Mouse (Mus musculus) R1 (cell line): Measurements from ENCODE around the gene Prss54.

Experiments used
- DNase-seq: peaks from one replicate; pipeline ENCODE4 v3.0.0-alpha.2; 2018; ENCODE audit warnings: low read depth, low spot score

The Prss54 gene

GRCm38 (mm10) chr8:95551577-95551976 lies 24.6 kb downstream of the Prss54 start:
- no peak for DNase-seq

- DNase-seq = peak; percentile 75
Measured at GRCm38 (mm10) chr8:95549871-95550829, 26.0 kb downstream of the Prss54 start.

- DNase-seq = peak; percentile 86
Measured at GRCm38 (mm10) chr8:95547931-95548330, 28.2 kb downstream of the Prss54 start.

GRCm38 (mm10) chr8:95546986-95547385 lies 29.2 kb downstream of the Prss54 start:
- no peak for DNase-seq

GRCm38 (mm10) chr8:95545815-95546214 lies 30.3 kb downstream of the Prss54 start:
- peak; percentile 83 for DNase-seq

- DNase-seq = no peak
Measured at GRCm38 (mm10) chr8:95543065-95543464, 33.1 kb downstream of the Prss54 start.

- DNase-seq = no peak
Measured at GRCm38 (mm10) chr8:95542191-95542590, 33.9 kb downstream of the Prss54 start.

GRCm38 (mm10) chr8:95539487-95539886 lies 36.7 kb downstream of the Prss54 start:
- no peak for DNase-seq

- DNase-seq = peak; percentile 85
Measured at GRCm38 (mm10) chr8:95533584-95534387, 42.4 kb downstream of the Prss54 start, which contains the start of gene Ccdc113. Gene Ccdc113, plus strand, starts transcription at chr8:95534085.

- DNase-seq = peak; percentile 88
Measured at GRCm38 (mm10) chr8:95532206-95532605, 43.9 kb downstream of the Prss54 start.

GRCm38 (mm10) chr8:95528750-95529310 lies 47.3 kb downstream of the Prss54 start:
- peak; percentile 67 for DNase-seq

- DNase-seq = no peak
Measured at GRCm38 (mm10) chr8:95528194-95528593, 47.9 kb downstream of the Prss54 start.

GRCm38 (mm10) chr8:95523991-95524390 lies 52.1 kb downstream of the Prss54 start:
- no peak for DNase-seq

GRCm38 (mm10) chr8:95516928-95517327 lies 59.2 kb downstream of the Prss54 start:
- DNase-seq = no peak

- no peak for DNase-seq
Measured at GRCm38 (mm10) chr8:95513219-95513618, 62.9 kb downstream of the Prss54 start.

GRCm38 (mm10) chr8:95512257-95512656 lies 63.9 kb downstream of the Prss54 start:
- DNase-seq = no peak
